Mouse (Mus musculus) heart, postnatal 14 days (tissue): Measurements from ENCODE around the gene Spred2. TPM values are rescaled to one million over a fixed set of nuclear protein-coding genes. Genes with fewer than 3 reads are reported as not detected.
A peak's percentile ranks its signal among the peaks of the same experiment; 100 is the strongest.

Source experiments
- DNase-seq, 2 experiments: peaks; one replicate each; pipeline ENCODE4 v3.0.0; 2021 to 2022
- intact Hi-C: fragments of 180-260 bp; cut with DNase I; formaldehyde crosslinking; loops from one replicate; pipeline ENCODE4 v1.15.1; 2025
- total RNA-seq, 2 experiments: library from RNA; stranded (reverse); gene quantifications; 2 replicates each; pipeline ENCODE4 v1.2.3; 2021

The Spred2 gene
- total RNA-seq, 2 experiments from 2014 or later: 27.1 to 27.3 TPM

DNA sequence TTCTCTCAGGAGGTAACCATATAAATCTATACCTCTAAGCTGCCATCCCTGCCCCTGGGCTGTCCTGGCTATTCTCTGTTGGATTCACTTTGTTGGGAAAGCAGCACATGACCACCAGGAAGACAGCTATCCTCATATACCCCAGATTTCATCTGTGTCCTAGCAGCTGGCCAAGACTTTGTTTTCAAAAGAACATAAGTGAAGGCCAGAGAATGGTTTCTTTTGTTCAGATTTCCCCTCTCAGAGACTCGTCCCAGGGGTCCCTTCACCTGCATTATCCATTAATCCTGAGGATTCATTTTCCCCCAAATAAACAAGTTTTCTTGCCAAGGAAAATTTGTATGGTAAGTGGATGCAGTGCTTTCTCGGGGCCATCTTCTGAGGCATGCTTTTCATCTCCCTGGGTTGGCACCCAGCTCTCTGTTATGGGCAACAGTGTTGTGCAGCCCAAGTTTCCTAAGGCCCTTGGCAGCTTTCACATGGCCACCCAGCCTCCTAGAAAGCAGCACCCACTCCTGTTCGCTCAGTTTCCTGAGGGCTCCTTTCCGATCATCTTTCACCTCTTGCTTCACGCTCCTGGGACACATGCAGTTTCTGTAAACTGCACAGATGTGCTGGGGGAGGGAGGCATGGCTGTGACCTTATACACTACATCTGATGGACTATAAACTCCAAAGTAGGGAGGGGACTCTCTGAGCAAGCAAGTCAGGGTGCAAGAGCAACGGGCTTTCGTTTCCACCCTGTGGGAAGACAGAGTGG lies 49.0 kb downstream of the Spred2 start:
- no peak for DNase-seq
- intact Hi-C loops: loop anchor here (5.0 kb wide), 2 partner anchors 39 to 99 kb away; no protein-coding TSS in a partner anchor

DNA sequence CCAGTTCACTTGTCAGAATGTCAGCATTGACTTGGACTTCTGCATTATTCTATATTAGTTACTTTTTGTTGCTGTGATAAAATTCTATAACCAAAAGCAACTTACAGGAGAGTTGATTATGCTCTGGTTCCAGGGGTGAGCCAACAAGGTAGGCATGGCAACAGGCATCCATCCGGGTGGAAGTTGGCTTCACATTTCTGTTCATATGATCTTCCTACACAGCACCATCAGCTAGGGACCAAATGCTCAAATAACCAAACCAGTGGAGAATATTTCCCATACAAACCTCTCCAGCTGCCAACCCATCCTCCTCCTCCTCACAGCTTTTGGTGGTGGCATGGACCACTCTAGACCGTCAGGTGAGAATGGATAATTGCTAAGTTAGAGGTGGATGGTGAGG lies 51.9 kb downstream of the Spred2 start:
- DNase-seq: no peak
- intact Hi-C loops: no loop called here

DNA sequence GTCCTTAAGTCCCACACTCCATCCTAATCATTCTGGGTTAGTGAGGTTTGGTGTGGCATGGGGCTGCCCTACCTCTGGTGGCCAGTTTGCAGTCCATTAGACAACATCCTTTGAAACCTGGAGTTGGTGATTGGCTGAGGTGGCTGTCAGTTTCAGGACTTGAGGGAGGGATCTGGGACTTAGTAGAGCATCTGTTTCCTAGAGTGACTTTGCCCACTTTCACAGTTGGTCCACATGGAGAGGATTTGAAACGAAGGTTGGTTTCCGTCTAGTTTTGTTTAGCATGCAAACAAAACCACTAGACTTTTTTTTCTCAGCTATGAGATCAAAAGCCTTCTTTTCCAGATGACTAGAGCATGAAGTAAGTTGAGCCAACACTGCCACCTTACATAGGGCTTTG lies 53.5 kb downstream of the Spred2 start:
- DNase-seq: no peak
- intact Hi-C loops: no loop called here

DNA sequence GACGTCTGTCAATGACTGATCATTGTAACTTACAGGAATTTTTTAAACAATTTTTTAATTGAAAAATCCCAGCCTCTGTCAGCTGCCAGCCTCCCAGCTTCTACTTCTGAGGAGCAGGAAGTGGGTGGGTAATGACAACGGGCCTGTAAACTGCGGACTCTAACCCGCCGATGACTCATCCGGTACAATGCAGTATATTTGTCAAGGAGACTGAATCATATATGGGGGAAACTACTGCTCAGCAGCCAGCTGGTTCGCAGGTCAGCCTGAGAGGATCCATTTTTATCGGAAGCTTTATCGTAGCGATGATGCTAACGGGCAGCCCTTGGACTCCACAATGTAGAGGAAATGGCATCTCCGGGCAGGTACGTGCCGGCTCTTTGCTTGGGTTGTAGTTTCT lies 55.2 kb downstream of the Spred2 start:
- intact Hi-C loops: no loop called here
- no peak for DNase-seq

DNA sequence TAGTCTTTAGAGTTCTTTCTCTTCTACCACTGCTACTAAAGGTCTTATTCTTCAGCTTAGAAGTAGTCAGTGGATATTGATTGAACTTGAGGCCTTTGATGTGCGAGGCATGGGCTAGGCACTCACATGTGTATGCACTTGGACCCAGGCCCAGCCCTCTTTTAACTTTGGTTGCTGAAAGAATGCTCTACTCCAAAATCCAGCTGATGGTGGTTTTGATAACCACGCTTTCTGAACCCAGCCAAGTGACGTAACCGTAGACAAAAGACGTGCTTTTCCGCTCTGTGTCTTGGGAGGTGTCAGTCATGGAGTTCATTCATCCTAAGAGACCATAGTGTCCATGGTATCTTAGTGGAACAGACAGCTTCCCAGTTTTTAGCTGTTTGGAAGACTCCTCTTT lies 57.9 kb downstream of the Spred2 start:
- intact Hi-C loops: no loop called here
- DNase-seq: no peak

DNA sequence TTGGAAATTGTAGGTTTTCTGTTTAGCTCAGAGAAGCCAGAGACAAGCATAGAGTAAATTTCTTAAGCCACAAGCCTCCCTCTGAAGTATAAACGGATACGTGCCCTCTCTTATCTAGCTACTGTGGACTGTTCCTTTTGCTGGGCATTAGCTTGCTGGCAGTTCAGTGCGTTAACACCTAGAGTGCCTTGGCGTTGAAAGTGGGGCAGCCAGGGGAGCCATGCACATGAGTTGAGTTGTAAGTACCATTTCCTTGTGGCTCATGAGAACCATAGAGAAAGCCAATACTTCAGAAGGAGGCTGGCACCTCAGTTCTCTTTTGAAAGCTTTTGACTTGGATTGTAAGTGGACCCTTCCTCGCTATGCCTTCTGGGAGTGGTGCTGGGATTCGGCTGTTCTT lies 58.6 kb downstream of the Spred2 start:
- intact Hi-C loops: no loop called here
- DNase-seq: no peak

DNA sequence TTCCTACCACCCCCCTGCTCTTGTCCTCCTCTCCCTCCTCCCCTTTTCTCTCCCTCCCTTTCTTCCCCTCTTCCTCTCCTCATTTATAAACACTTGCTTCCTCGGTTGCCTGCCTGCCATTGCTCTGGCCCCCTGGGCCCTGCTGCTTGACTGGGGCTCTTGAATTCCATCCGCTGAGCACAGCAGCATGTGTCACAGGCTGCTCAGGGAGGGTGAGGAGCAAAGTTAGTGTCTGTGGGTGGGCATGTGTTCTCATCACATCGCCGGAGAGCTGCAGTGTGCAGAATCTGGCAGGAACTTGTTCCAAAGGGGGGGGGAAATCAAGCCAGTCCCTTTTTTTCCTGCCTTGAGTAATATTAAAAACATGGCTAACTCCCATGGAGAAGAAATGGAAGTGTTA lies 59.1 kb downstream of the Spred2 start:
- intact Hi-C loops: no loop called here
- DNase-seq: no peak

DNA sequence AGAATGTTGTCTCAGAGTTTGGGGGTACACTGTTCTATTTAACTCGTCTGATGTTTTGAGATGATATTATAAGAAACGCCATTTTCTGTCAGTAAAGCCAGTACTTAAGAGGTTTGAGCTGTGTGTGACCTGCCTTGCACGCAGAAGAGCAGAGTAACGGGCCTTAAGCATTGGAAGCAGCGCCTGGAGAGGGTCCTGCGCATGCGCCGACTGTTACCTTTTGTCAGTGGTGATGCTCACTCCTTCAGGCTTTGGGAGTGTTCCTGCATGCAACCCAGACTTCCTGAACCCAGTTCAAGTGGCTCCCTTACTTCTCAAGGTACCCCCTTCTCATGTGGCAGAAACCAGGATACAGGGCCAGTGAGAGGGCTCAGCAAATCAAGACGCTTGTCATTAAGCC lies 59.9 kb downstream of the Spred2 start:
- intact Hi-C loops: no loop called here

DNA sequence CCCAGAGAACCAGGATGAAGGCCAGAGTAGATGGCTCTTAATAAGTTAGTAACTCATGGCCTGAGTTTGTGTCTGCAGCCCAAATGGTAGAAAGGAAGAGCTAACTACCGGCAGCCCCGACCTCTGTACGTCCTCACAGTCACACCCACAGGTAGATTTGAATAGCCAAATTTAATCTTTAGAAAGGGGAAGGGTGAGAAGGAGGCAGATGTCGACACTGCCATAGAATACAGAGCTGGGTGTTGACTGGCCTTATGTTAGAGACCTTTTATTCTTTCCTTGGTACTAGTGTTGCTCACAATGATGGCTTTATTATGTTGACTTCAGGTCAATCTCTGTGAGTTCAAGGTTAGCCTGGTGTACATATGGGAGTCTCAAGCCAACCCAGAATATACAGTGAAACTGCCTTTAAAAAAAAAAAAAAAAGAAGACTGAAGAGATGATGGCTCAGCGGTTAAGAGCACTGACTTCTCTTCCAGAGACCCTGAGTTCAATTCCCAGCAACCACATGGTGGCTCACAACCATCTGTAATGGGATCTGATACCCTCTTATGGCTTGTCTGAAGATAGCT lies 61.2 kb downstream of the Spred2 start:
- no peak for DNase-seq
- intact Hi-C loops: no loop called here

More for the DNA sequence above, 59.9 kb downstream of the Spred2 start:
- DNase-seq: no peak

DNA sequence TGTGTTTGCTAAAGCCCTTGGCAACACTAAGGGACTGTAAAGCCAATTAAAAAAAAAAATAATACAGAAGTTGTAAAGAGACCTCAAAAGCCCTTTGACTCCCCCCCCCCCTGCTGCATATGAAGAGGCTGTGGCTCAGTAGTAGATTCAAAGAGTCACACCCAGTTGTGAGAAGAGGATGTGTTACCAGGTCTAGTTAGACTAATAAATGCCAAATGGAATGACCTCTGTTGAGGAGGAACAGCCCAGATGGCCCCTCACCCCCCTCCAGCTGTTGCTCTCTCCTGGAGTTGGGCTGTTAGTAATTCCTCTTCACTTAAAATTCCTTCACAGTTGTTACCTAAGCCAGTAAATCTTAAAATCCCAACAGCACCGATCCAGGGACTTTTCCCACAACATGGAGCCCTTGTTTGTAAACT lies 62.3 kb downstream of the Spred2 start:
- intact Hi-C loops: no loop called here
- DNase-seq: no peak

DNA sequence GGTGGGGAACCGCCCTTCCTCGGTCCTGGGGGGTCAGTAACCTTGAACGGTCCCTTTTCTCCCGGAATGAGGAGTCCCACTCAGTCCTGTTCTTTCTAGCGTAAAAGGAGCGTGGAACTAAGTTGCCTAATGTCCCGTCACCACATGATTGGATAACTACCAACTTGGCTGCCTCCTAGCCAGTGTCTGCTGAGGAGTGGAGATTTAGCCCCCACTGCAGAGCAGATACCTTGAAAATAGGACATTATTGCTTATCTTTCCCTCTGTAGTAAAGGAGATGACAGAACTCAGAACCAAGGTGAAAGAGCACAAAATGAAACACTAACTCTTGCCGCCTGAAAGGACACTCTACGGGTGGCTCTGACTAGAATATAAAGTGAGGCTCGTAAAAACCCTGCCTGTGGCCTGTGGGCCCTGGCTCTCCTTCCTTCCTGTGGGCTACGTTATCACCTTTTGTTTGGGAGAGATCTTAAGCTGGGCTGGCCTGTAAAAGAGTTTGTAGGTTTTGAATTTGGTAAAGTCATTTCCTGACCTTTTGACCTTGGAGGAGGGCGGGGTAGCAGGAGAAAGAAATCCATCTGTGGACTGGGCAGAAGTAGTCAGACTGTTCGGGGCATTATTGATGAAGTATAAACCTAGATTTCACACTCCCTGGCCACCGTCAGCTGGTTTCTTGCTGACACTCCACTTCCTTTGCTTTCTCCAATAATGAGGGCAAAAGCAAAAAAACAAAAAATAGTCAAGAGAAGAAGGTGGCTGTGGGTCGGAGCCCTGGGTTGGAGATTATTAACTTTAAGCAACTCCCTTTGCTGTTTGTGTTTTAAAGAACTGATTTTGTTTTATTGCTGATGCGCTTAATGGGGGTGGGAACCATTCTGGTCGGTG lies 62.9 kb downstream of the Spred2 start:
- DNase-seq: no peak
- intact Hi-C loops: no loop called here

DNA sequence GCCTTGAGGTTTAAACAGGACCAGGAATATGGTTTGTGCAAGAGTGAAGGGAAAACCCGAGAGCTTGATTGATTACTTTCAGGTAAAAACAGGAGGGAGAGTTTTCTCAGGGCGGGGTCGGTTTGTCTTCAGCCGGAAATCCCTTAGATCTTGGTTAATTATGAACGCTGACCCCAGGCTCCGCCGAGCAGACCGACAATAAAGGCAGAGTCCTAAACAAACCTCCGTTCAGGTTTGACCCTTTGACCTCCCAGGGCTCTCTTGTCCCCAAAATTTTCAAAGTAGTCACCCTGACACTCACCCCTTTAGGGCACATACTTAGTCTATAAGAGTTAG lies 63.5 kb downstream of the Spred2 start:
- intact Hi-C loops: no loop called here

DNA sequence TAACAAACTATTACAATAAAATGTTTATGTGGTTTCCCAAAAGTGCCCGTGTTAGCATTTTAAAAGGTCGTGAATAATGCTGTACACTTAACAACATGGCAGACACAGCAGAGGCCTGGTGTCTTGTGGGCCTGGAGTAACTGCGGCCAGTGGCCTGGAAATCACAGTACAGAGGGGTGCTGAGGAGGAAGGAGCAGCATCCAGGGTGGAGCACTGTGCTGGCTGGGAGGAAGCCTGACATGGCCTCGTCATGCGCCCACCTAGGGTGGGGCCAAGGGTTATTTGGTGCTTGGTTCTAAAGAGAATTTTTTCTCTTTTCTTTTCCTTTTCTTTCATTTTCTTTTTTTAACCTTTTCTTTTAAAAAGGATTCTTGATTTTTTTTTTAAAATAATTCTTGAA lies 64.0 kb downstream of the Spred2 start:
- DNase-seq: no peak
- intact Hi-C loops: no loop called here

More for the DNA sequence above, 63.5 kb downstream of the Spred2 start:
- no peak for DNase-seq

DNA sequence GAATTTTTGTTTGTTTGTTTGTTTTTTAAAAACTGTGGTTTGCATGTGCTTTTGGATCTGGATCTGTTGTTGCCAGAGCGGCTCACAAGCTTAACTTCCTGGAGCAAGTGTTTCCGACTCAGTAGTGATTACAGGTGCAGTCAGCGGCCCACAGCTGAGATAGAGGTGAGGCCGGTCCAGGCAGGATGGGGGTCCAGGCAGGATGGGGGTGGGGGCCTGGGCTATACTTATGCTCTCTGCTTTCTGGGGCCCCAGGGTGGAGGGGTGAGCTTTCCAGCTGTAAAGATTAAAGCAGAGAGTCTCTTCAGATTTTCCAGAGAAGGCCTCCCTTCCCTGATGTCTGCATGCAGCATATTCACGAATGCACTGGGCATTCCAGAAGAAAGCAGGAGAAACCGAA lies 64.5 kb downstream of the Spred2 start:
- intact Hi-C loops: no loop called here
- DNase-seq: no peak

DNA sequence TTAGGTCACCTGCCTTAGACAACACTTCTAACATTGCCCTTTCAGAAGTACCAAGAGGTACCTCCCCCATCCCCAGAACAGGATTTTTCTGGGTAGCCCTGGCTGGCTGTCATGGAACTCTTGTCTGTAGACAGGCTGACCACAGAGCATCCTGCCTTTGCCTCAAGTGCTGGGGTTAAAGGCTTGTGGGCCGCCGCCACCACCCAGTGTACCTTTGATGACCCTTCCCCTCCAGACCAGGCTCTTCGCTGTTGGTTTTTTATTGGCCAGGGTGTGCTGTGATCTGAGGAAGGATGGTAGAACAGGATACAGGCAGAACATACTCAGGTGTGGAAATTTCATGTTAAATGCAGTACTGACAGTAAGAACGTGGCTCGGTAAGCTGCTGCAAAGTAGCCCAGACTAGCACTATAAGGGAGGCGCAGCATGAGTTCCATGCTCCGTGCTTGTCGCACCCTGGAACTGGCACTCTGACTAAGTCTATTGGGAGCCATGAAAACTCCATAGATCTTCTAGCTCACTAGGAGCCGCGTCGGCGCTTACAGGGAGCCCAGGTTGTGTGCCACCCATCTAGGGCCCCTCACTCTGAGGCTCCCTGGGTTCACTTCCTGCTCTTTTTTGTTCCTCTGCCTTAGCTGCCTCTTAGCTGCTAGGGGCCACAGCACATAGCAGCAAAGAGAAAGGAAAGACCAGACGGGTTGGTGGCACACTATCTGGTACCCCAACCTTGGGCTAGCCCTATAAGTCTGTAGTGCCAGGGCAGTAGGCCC lies 65.2 kb downstream of the Spred2 start:
- intact Hi-C loops: no loop called here
- no peak for DNase-seq

DNA sequence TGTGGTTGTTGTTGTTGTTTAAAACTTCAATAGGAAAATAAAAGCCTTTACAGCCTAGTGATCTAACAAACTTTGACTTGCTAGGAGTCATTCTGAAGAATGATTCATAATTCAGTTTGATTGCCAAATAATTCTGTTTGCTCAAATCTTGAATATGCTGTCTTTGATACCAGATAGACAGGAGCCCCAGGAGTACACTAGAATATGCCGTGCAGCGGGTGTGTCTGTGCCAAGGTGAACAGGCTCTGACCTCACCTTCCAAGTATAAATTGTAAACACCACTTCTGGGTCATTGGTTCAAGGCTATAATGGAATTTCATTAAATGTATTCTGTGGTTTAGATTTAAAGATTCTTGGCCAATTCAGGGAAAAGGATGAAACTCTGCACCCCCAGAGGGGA lies 66.6 kb downstream of the Spred2 start:
- no peak for DNase-seq
- intact Hi-C loops: no loop called here

DNA sequence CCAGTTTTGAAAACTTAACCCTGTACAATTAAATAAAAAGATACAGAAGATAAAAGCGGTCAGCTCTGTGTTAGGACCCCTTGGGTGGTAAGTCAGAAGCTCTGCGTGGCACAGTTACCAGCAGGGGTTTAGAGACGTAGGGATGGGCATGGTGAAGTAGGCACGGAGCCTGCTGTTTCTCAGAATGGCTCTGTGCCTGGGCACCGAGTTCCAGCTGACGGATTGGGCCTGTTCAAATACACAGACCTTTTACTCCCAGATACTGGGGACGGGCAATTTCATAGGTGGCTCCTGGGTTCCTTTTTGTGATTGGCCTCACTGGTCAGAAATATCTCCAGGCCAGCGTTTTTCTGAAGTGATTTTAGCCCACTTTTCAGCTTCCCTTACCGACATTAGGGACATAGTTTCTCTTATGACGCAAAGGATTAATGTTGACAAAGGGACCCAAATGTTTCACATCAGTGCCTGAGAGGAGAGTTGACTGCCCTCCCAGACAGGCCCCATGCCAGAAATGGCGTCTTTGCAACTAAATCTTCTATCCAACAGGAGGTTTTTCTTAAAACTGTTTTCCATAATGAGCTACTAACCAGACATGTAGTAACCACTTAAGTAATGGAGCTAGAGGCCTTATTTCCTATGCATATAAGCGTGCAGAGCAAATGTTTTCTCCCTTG lies 67.3 kb downstream of the Spred2 start:
- intact Hi-C loops: no loop called here
- peak; percentile 52 to 58 for DNase-seq

DNA sequence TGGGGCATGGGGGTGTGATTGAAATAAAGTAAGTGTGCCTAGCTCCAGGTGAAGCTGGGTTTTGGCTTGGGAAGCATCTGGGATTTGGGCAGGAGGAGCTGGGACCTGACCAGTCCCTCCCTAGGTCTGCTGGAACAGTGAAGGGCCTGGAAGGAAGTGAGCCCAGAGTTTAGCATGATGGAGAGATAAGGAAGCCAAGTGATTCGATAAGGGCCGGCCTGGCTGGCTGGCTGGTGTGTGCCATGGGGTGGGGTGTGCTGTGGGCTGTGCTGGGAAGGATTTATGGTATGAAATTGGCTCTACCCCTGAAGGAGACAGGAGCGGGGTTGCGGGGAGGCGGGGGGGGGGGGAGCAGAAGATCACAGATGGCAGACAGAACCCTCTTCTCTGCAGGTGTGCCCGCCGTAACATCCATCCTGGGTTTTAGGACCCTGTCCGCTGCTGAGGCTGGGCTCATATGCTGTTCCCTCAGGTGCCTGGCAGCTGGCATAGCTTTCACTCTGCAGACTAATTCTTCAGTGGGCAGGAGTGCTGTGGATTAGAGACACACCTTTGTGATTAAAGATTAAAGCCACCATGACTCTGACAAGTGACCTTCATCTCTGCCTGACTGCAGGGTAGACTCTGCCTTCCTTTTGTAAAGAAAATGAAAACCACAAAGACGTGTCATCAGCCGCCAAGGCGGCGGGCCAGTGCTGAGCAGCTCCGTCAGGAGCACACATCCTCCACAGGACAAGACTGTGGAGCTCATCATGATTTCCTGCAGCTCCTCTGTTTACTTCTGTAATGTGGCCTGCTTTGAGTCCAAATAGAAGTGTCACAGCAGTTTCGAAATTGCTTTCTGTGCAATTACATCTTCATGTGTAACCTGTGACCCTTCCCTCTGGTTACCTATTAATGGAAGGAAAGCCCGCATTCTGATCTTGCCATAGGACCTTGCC lies 68.4 kb downstream of the Spred2 start:
- DNase-seq: no peak
- intact Hi-C loops: no loop called here

DNA sequence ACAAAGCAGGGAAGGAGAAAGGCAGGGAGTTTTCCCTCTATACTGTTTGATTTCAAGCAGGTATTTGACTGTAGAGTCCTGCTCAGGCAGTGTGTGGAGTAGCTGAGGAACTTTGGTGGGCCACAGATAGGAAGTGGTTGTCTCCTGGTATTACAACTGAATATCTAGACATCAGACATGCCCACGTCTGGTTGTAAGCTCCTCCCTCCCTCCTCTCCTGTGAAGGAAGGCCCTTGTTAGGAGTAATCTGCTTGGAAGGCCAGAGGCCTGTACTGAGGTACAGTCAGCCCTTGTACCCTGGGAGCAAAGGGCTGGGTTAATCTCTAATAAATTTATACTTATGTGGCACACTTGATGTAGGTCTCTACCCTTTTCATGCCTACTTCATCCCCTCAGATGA lies 69.6 kb downstream of the Spred2 start:
- intact Hi-C loops: no loop called here
- no peak for DNase-seq
